Mouse (Mus musculus): ENCODE results near the gene Gm14597. TPM values are rescaled to one million over a fixed set of nuclear protein-coding genes. Genes with fewer than 3 reads are reported as not detected.
"Not testable (repeated sequence)": the region's sequence is repeated elsewhere in the genome, so short reads cannot be mapped to it uniquely, and the experiment has no call there.

Gm14597 gene
- polyA plus RNA-seq, 1 experiment from 2014 or later, result not detected

- no peaks in the 10 kb centered on the region for H3K36me3 ChIP-seq (replicated peaks; ENCODE audit: control insufficient read depth, insufficient read depth)
- peak within 1 kb of the TSS; percentile 52 for H3K4me2 ChIP-seq (replicated peaks)
- 28% methylated on average over 19 of the region's 20 CpGs for WGBS
- H3K27me3 ChIP-seq (ENCODE audit: control insufficient read depth, insufficient read depth, low read length), result no peaks in the 10 kb centered on the region
- DNase-seq (ENCODE audit: low spot score) (peak; percentile 74), ATAC-seq (ENCODE audit: low FRiP score) (peak; percentile 97)
- H3K4me1 ChIP-seq (replicated peaks; ENCODE audit: control insufficient read depth, insufficient read depth, low read length), result no peaks in the 10 kb centered on the region
- H3K4me3 ChIP-seq (replicated peaks; ENCODE audit: low read length), result peak within 1 kb of the TSS; percentile 51
- no peaks in the 10 kb centered on the region for H3K9me3 ChIP-seq (ENCODE audit: control insufficient read depth, low read length)
- H3K27ac ChIP-seq, result peak within 1 kb of the TSS; percentile 83
- H3K9ac ChIP-seq, result peak within 1 kb of the TSS; percentile 79
Measured at GRCm38 (mm10) chrX:53607242-53608121, 1.3 kb downstream of the Gm14597 start, which contains the start of gene Rtl8c. TSS of gene Rtl8c (plus strand) at chrX:53608032.

GRCm38 (mm10) chrX:53606176-53606575 is 2.6 kb downstream of the Gm14597 start:
- not testable (repeated sequence) for DNase-seq (ENCODE audit: low spot score); H3K36me3 ChIP-seq (replicated peaks; ENCODE audit: control insufficient read depth, insufficient read depth); H3K4me3 ChIP-seq (replicated peaks; ENCODE audit: low read length); H3K27me3 ChIP-seq (ENCODE audit: control insufficient read depth, insufficient read depth, low read length); H3K4me2 ChIP-seq (replicated peaks); H3K9ac ChIP-seq; H3K27ac ChIP-seq; H3K4me1 ChIP-seq (replicated peaks; ENCODE audit: control insufficient read depth, insufficient read depth, low read length); ATAC-seq (ENCODE audit: low FRiP score); H3K9me3 ChIP-seq (ENCODE audit: control insufficient read depth, low read length)
- 20% methylated on average over 1 of the region's 1 CpGs for WGBS

- not testable (repeated sequence) for H3K4me1 ChIP-seq (replicated peaks; ENCODE audit: control insufficient read depth, insufficient read depth, low read length); H3K9ac ChIP-seq; ATAC-seq (ENCODE audit: low FRiP score); H3K9me3 ChIP-seq (ENCODE audit: control insufficient read depth, low read length); DNase-seq (ENCODE audit: low spot score); H3K27me3 ChIP-seq (ENCODE audit: control insufficient read depth, insufficient read depth, low read length); H3K4me2 ChIP-seq (replicated peaks); H3K36me3 ChIP-seq (replicated peaks; ENCODE audit: control insufficient read depth, insufficient read depth); H3K4me3 ChIP-seq (replicated peaks; ENCODE audit: low read length); H3K27ac ChIP-seq
- WGBS, result 5% methylated on average over 1 of the region's 2 CpGs
Measured at GRCm38 (mm10) chrX:53599993-53600392, 8.8 kb downstream of the Gm14597 start.

- not testable (repeated sequence) for H3K9me3 ChIP-seq (ENCODE audit: control insufficient read depth, low read length); H3K9ac ChIP-seq; H3K4me2 ChIP-seq (replicated peaks); H3K27ac ChIP-seq; DNase-seq (ENCODE audit: low spot score); H3K4me1 ChIP-seq (replicated peaks; ENCODE audit: control insufficient read depth, insufficient read depth, low read length); H3K36me3 ChIP-seq (replicated peaks; ENCODE audit: control insufficient read depth, insufficient read depth); H3K4me3 ChIP-seq (replicated peaks; ENCODE audit: low read length); H3K27me3 ChIP-seq (ENCODE audit: control insufficient read depth, insufficient read depth, low read length); ATAC-seq (ENCODE audit: low FRiP score)
- WGBS, result 84% methylated on average over 3 of the region's 4 CpGs
Measured at GRCm38 (mm10) chrX:53583404-53583803, 25.4 kb downstream of the Gm14597 start.

- H3K9me3 ChIP-seq (ENCODE audit: control insufficient read depth, low read length); H3K36me3 ChIP-seq (replicated peaks; ENCODE audit: control insufficient read depth, insufficient read depth); H3K4me3 ChIP-seq (replicated peaks; ENCODE audit: low read length); H3K27ac ChIP-seq; H3K4me2 ChIP-seq (replicated peaks); DNase-seq (ENCODE audit: low spot score); H3K4me1 ChIP-seq (replicated peaks; ENCODE audit: control insufficient read depth, insufficient read depth, low read length); H3K27me3 ChIP-seq (ENCODE audit: control insufficient read depth, insufficient read depth, low read length); ATAC-seq (ENCODE audit: low FRiP score); H3K9ac ChIP-seq: not testable (repeated sequence)
- 96% methylated on average over 2 of the region's 4 CpGs for WGBS
Measured at GRCm38 (mm10) chrX:53581407-53581806, 27.4 kb downstream of the Gm14597 start.

GRCm38 (mm10) chrX:53579311-53579710 is 29.5 kb downstream of the Gm14597 start:
- WGBS, result 70% methylated on average over 1 of the region's 1 CpGs
- Histone ChIP-seq H3K27me3 (ENCODE audit: control insufficient read depth, insufficient read depth, low read length) (no peaks in the 10 kb centered on the region), H3K4me3 (replicated peaks; ENCODE audit: low read length) (no peak overlapping the region), H3K4me2 (replicated peaks) (no peak overlapping the region), H3K27ac (no peak overlapping the region), H3K4me1 (replicated peaks; ENCODE audit: control insufficient read depth, insufficient read depth, low read length) (no peaks in the 10 kb centered on the region), H3K9me3 (ENCODE audit: control insufficient read depth, low read length) (no peaks in the 10 kb centered on the region), H3K36me3 (replicated peaks; ENCODE audit: control insufficient read depth, insufficient read depth) (no peaks in the 10 kb centered on the region), H3K9ac (no peak overlapping the region)
- DNase-seq (ENCODE audit: low spot score), result no peak
- no peak for ATAC-seq (ENCODE audit: low FRiP score)

Other genes starting within 250 kb of the Gm14597 start
- 51.0 and 53.0 TPM in 2 replicates for gene Mospd1, start 238.5 kb downstream of the Gm14597 start, polyA plus RNA-seq (2014; fragmentation: Nextera tagmentation; extraction: Ambion mirVana)
- gene Etd, start 174.1 kb downstream of the Gm14597 start, polyA plus RNA-seq (2014; fragmentation: Nextera tagmentation; extraction: Ambion mirVana), result not detected in 2 replicates
- gene Rtl8c, start 947 bp downstream of the Gm14597 start, polyA plus RNA-seq (2014; fragmentation: Nextera tagmentation; extraction: Ambion mirVana), result 218 and 237 TPM in 2 replicates
- gene Rtl8a, start 34.7 kb upstream of the Gm14597 start, polyA plus RNA-seq (2014; fragmentation: Nextera tagmentation; extraction: Ambion mirVana), result 254 TPM in 2 replicates
- 184 and 195 TPM in 2 replicates for gene Rtl8b, start 61.4 kb upstream of the Gm14597 start, polyA plus RNA-seq (2014; fragmentation: Nextera tagmentation; extraction: Ambion mirVana)
- 0.13 TPM in 1 of 2 replicates, not detected in the other for gene 4930502E18Rik, start 115.8 kb upstream of the Gm14597 start, polyA plus RNA-seq (2014; fragmentation: Nextera tagmentation; extraction: Ambion mirVana)
- not detected in 2 replicates for gene 1700013H16Rik, start 148.9 kb upstream of the Gm14597 start, polyA plus RNA-seq (2014; fragmentation: Nextera tagmentation; extraction: Ambion mirVana)
- gene Zfp36l3, start 167.4 kb upstream of the Gm14597 start, polyA plus RNA-seq (2014; fragmentation: Nextera tagmentation; extraction: Ambion mirVana), result not detected in 2 replicates
- gene Xlr, start 188.7 kb upstream of the Gm14597 start, polyA plus RNA-seq (2014; fragmentation: Nextera tagmentation; extraction: Ambion mirVana), result 1.6 and 1.7 TPM in 2 replicates